Mouse (Mus musculus) neural tube, embryonic 12.5 days (tissue): ENCODE results near the gene Slc7a5. TPM values are rescaled to one million over a fixed set of nuclear protein-coding genes. Genes with fewer than 3 reads are reported as not detected.

ENCODE experiments used
- ATAC-seq: fragments of 200-750 bp; cut with Nextera tagmentation; 2 replicates; pipeline ENCODE4 v1.8.0; 2017; ENCODE audit warnings: low read depth, mild to moderate bottlenecking, moderate TSS enrichment, moderate library complexity; ENCODE audit not compliant: low FRiP score
- H3K27ac ChIP-seq: fragments of 300-500 bp; sonication (generic); 2 replicates; pipeline ENCODE4 v1.5.1; 2016
- H3K27me3 ChIP-seq: fragments of 300-500 bp; sonication (generic); replicated peaks from 2 replicates; pipeline ENCODE4 v1.6.1; 2016; ENCODE audit warnings: mild to moderate bottlenecking
- H3K36me3 ChIP-seq: fragments of 300-500 bp; sonication (generic); 2 replicates; pipeline ENCODE4 v1.6.1; 2016; ENCODE audit warnings: mild to moderate bottlenecking
- H3K4me1 ChIP-seq: fragments of 300-500 bp; sonication (generic); 2 replicates; pipeline ENCODE4 v1.6.1; 2016
- H3K4me2 ChIP-seq: fragments of 300-500 bp; sonication (generic); replicated peaks from 2 replicates; pipeline ENCODE4 v1.6.1; 2016; ENCODE audit warnings: mild to moderate bottlenecking
- H3K4me3 ChIP-seq: fragments of 300-500 bp; sonication (generic); 2 replicates; pipeline ENCODE4 v1.5.1; 2016
- H3K9ac ChIP-seq: fragments of 300-500 bp; sonication (generic); 2 replicates; pipeline ENCODE4 v1.6.1; 2016; ENCODE audit warnings: mild to moderate bottlenecking
- H3K9me3 ChIP-seq: fragments of 300-500 bp; sonication (generic); 2 replicates; pipeline ENCODE4 v1.6.1; 2016; ENCODE audit warnings: mild to moderate bottlenecking
- WGBS: fragments of 180-500 bp; shearing (Covaris S2); methylation state at CpG from one replicate; pipeline ENCODE4 v1.1.7; 2016; 5-methylcytosine and 5-hydroxymethylcytosine counted together
- polyA plus RNA-seq: library from polyadenylated mRNA; unstranded; fragments of >200 nt; fragmentation: Nextera tagmentation; extraction: Ambion mirVana; gene quantifications from 2 replicates; pipeline ENCODE4 v1.2.1, GENCODE M21; 2016

Slc7a5 gene
- polyA plus RNA-seq, 1 experiment from 2014 or later, result 40.8 TPM

- Histone ChIP-seq H3K9me3 (no peaks in the 10 kb centered on the region), H3K9ac (no peak overlapping the region), H3K4me3 (no peak overlapping the region), H3K27me3 (no peaks in the 10 kb centered on the region), H3K4me2 (peak overlapping the region; percentile 54), H3K36me3 (no peaks in the 10 kb centered on the region), H3K4me1 (peaks cover 5% of the 10 kb centered on the region; the same call in 1 of the 2 replicates), H3K27ac (no peak overlapping the region)
- no peak for ATAC-seq
- WGBS, result 48% methylated on average over 12 of the region's 12 CpGs
Observed at GRCm38 (mm10) chr8:121850436-121850820, 57.1 kb downstream of the Slc7a5 start.

DNA sequence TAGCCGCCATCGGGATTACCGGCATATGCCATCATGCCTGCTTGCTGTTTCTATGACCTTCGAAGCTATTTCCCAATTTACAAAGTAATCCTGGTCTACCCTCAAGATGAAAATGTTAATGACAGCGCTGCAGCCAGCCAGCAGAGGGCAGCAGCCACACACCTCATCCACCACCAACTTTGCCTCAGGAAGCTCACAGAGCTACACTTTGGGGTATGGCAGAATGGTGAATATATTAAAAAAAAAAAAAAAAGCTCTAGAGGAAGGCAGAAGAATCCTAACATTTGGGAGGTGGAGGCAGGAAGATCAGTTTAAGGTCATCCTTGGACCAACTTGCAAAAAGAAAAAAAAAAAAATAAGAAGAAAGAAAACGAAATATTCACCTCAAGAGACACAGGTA is 57.5 kb downstream of the Slc7a5 start:
- Histone ChIP-seq H3K4me3 (no peak overlapping the region), H3K36me3 (no peaks in the 10 kb centered on the region), H3K4me1 (peaks cover 5% of the 10 kb centered on the region; the same call in 1 of the 2 replicates), H3K9ac (no peak overlapping the region), H3K27ac (no peak overlapping the region), H3K4me2 (no peak overlapping the region), H3K9me3 (no peaks in the 10 kb centered on the region), H3K27me3 (no peaks in the 10 kb centered on the region)
- ATAC-seq, result no peak
- 14% methylated on average over 6 of the region's 6 CpGs for WGBS

DNA sequence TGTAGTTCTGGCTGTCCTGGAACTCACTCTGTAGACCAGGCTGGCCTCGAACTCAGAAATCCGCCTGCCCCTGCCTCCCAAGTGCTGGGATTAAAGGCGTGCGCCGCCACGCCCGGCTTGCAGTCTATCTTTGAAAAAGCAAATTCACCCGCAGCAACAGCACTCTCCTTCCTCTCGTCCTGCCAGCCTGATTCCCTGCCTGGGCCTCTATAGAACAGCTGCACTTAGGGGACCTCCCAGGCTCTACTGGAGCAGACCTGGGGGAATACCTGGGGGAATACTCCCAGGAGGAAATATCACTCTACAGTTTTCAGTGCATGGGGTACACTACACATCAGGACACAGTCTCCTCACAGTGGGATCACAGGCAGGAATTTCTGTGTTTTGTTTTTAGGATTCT is 58.2 kb downstream of the Slc7a5 start:
- H3K4me3 ChIP-seq, result no peak overlapping the region
- no peaks in the 10 kb centered on the region for H3K9me3 ChIP-seq
- peaks cover 5% of the 10 kb centered on the region; the same call in 1 of the 2 replicates for H3K4me1 ChIP-seq
- no peaks in the 10 kb centered on the region for H3K27me3 ChIP-seq
- no peak overlapping the region for H3K9ac ChIP-seq
- no peak overlapping the region for H3K4me2 ChIP-seq
- WGBS, result 73% methylated on average over 9 of the region's 9 CpGs
- no peak overlapping the region for H3K27ac ChIP-seq
- no peaks in the 10 kb centered on the region for H3K36me3 ChIP-seq
- ATAC-seq, result no peak

GRCm38 (mm10) chr8:121848495-121848894 is 59.0 kb downstream of the Slc7a5 start:
- WGBS, result 70% methylated on average over 10 of the region's 10 CpGs
- no peak overlapping the region for H3K4me3 ChIP-seq
- H3K4me2 ChIP-seq, result no peak overlapping the region
- no peak overlapping the region for H3K27ac ChIP-seq
- no peaks in the 10 kb centered on the region for H3K27me3 ChIP-seq
- H3K9me3 ChIP-seq, result no peaks in the 10 kb centered on the region
- H3K9ac ChIP-seq, result no peak overlapping the region
- H3K4me1 ChIP-seq, result peaks cover 5% of the 10 kb centered on the region; the same call in 1 of the 2 replicates
- H3K36me3 ChIP-seq, result no peaks in the 10 kb centered on the region
- ATAC-seq, result no peak

- Histone ChIP-seq H3K9me3 (no peaks in the 10 kb centered on the region), H3K4me1 (peaks cover 5% of the 10 kb centered on the region; the same call in 1 of the 2 replicates), H3K27ac (no peak overlapping the region), H3K27me3 (no peaks in the 10 kb centered on the region), H3K4me3 (no peak overlapping the region), H3K9ac (no peak overlapping the region), H3K36me3 (no peaks in the 10 kb centered on the region), H3K4me2 (no peak overlapping the region)
- no peak for ATAC-seq
- whole genome bisulfite sequencing, result 46% methylated on average over 6 of the region's 6 CpGs
Observed at GRCm38 (mm10) chr8:121847987-121848386, 59.5 kb downstream of the Slc7a5 start.

GRCm38 (mm10) chr8:121847261-121847822 is 60.2 kb downstream of the Slc7a5 start:
- H3K9ac ChIP-seq, result no peak overlapping the region
- no peaks in the 10 kb centered on the region for H3K27me3 ChIP-seq
- no peaks in the 10 kb centered on the region for H3K36me3 ChIP-seq
- no peak overlapping the region for H3K27ac ChIP-seq
- no peaks in the 10 kb centered on the region for H3K9me3 ChIP-seq
- H3K4me3 ChIP-seq, result no peak overlapping the region
- 75% methylated on average over 10 of the region's 10 CpGs for WGBS
- H3K4me1 ChIP-seq, result peaks cover 5% of the 10 kb centered on the region; the same call in 1 of the 2 replicates
- H3K4me2 ChIP-seq, result no peak overlapping the region
- no peak for ATAC-seq

DNA sequence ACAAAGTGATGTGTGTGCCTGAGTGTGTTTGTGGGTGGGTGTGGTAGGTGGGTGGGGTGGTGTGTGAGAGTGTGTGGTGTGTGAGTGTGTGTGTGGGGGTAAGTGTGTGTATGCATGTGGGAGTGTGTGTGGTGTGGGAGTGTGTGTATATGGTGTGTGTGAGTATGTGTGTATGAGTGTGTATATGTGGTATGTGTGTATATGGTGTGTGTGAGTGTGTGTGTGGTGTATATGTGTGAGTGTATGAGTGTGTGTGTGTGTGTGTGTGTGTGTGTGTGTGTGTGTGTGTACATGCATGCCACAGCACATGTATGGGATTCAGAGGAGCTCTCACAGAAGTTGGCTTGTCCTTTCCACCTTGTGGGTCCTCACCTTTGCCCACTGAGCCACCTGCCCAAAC is 60.7 kb downstream of the Slc7a5 start:
- no peak overlapping the region for H3K4me3 ChIP-seq
- H3K4me1 ChIP-seq, result peaks cover 5% of the 10 kb centered on the region; the same call in 1 of the 2 replicates

DNA sequence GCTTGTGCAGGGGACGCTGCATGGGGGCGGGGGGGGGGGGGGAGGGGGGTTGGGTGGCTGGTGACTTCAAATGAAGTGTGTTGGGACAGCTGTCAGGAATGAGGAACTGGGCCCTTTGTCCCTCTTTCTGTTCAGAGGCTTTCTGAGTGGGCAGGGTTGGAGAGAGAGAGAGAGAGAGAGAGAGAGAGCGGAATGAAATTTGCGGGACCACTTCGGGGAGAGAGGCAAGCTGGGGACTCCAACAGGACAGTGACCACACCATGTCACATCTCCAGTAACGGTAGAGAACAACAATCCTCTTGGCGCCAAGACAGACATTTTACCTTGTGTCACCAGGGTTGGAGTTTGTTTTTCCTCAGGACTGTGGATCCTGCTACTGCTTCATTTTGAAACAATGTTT is 62.7 kb downstream of the Slc7a5 start:
- no peak overlapping the region for H3K4me3 ChIP-seq
- WGBS, result 53% methylated on average over 7 of the region's 7 CpGs
- no peaks in the 10 kb centered on the region for H3K9me3 ChIP-seq
- no peak for ATAC-seq
- H3K27me3 ChIP-seq, result no peaks in the 10 kb centered on the region
- no peaks in the 10 kb centered on the region for H3K36me3 ChIP-seq
- no peak overlapping the region for H3K9ac ChIP-seq
- H3K4me1 ChIP-seq, result no peaks in the 10 kb centered on the region
- H3K4me2 ChIP-seq, result no peak overlapping the region
- H3K27ac ChIP-seq, result no peak overlapping the region

More for the DNA sequence above, 60.7 kb downstream of the Slc7a5 start:
- Histone ChIP-seq H3K4me2 (no peak overlapping the region), H3K36me3 (no peaks in the 10 kb centered on the region), H3K27me3 (no peaks in the 10 kb centered on the region), H3K9ac (no peak overlapping the region), H3K27ac (no peak overlapping the region), H3K9me3 (no peaks in the 10 kb centered on the region)
- no peak for ATAC-seq

DNA sequence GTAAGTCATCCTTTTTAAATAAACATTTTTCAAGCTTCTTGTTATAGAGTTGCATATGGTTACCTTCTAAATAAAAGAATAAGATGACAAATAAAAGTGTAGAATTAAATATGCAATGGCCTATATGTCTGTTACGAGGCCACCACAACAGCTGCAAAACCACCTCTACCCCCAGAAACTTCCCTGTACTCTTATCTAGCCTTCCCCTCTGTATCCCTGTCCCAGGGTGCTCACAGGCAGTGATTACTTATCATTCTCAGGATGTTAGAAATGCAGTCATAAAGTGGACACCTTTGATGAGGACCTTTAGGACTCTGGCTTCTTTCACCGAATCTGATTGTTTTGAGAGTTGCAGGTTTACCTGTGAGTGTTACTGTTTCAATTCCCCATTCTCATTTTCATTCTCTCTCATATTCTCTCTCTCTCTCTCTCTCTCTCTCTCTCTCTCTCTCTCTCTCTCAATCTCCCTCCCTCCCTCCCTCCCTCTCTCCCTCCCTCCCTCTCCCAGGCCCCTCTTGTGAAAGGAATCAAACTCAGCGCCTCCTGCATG is 64.2 kb downstream of the Slc7a5 start:
- ATAC-seq, result no peak
- H3K27me3 ChIP-seq, result no peaks in the 10 kb centered on the region
- no peak overlapping the region for H3K4me3 ChIP-seq
- H3K4me2 ChIP-seq, result no peak overlapping the region
- no peaks in the 10 kb centered on the region for H3K9me3 ChIP-seq
- H3K27ac ChIP-seq, result no peak overlapping the region
- H3K36me3 ChIP-seq, result no peaks in the 10 kb centered on the region
- H3K4me1 ChIP-seq, result no peaks in the 10 kb centered on the region
- WGBS, result 89% methylated on average over 3 of the region's 3 CpGs
- no peak overlapping the region for H3K9ac ChIP-seq

- no peak for ATAC-seq
- Histone ChIP-seq H3K4me3 (no peak overlapping the region), H3K9me3 (no peaks in the 10 kb centered on the region), H3K27me3 (no peaks in the 10 kb centered on the region), H3K4me2 (no peak overlapping the region), H3K27ac (no peak overlapping the region), H3K36me3 (no peaks in the 10 kb centered on the region), H3K4me1 (no peaks in the 10 kb centered on the region), H3K9ac (no peak overlapping the region)
- WGBS, result 89% methylated on average over 8 of the region's 8 CpGs
Observed at GRCm38 (mm10) chr8:121842064-121842955, 65.2 kb downstream of the Slc7a5 start.

DNA sequence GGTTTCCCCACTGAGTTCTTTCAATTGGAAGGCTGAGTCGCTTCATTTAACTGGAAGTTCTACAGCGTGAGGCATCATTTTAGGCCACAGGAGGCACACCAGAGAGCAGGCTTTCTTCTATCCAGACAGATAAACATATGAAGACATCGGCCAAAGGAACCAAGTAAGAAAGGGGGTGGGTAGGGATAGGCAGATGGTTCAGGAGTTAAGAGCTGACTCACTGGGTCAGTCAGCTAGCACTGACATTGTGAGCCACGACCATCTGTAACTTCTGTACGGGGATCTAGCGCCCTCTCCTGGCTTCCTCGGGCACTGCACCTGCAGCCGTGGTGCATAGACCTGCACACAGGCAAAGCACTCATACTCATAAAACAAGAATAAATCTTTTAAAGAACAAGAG is 66.3 kb downstream of the Slc7a5 start:
- Histone ChIP-seq H3K9ac (no peak overlapping the region), H3K36me3 (no peaks in the 10 kb centered on the region), H3K4me1 (no peaks in the 10 kb centered on the region), H3K27ac (no peak overlapping the region), H3K4me2 (no peak overlapping the region), H3K9me3 (no peaks in the 10 kb centered on the region), H3K4me3 (no peak overlapping the region), H3K27me3 (no peaks in the 10 kb centered on the region)
- 49% methylated on average over 8 of the region's 8 CpGs for WGBS
- no peak for ATAC-seq

DNA sequence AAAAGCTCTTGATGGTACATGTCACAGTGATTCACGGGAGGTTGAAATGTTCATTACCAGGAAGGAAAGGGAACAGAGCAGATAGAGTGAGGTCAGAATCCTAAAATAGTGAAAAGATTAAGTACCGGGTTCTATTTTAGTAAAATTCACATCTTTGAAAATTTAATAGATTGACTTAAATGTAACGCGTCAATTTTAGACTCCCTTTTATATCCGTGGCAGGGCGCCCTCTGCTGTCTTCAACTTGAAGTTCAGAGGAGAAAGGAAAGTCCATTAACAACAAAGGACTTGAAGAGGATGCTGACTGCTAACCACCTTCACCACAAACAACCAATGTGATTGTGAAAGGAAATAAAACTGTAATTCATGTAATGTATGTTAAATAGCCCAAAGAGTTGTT is 75.0 kb downstream of the Slc7a5 start:
- H3K4me2 ChIP-seq, result no peak overlapping the region
- no peak overlapping the region for H3K4me3 ChIP-seq
- no peak overlapping the region for H3K27ac ChIP-seq
- ATAC-seq, result no peak
- H3K4me1 ChIP-seq, result peaks cover 15% of the 10 kb centered on the region
- no peaks in the 10 kb centered on the region for H3K9me3 ChIP-seq
- WGBS, result 21% methylated on average over 6 of the region's 6 CpGs
- H3K27me3 ChIP-seq, result no peaks in the 10 kb centered on the region
- no peaks in the 10 kb centered on the region for H3K36me3 ChIP-seq
- H3K9ac ChIP-seq, result no peak overlapping the region
